Mouse (Mus musculus) Patski (cell line): ENCODE data around the gene Pagr1a. TPM values are rescaled to one million over a fixed set of nuclear protein-coding genes. Genes with fewer than 3 reads are reported as not detected.

ENCODE experiments used
- ATAC-seq: fragments of 100-300 bp; one replicate; pipeline ENCODE4 v1.8.0; 2021
- CTCF ChIA-PET: fragments of 350-600 bp; sonication (Branson Sonifier 250); formaldehyde crosslinking; loops from one replicate; lab custom pipeline; 2022; ENCODE audit warnings: inconsistent platforms; lab: Charles Lee
- POLR2A ChIA-PET: fragments of 350-600 bp; sonication (Branson Sonifier 250); formaldehyde crosslinking; loops from one replicate; lab custom pipeline; 2022; ENCODE audit warnings: antibody characterized with exemption, inconsistent platforms; lab: Charles Lee
- DNase-seq: peaks from one replicate; pipeline ENCODE4 v3.0.0-alpha.2; 2011; ENCODE audit warnings: low read depth, low spot score
- H3K27me3 ChIP-seq: fragments of 371-371 bp; one replicate; pipeline ENCODE4 v1.5.1; 2021
- CTCF ChIP-seq: fragments of 100-300 bp; IDR thresholded peaks from one replicate; pipeline ENCODE4 v1.5.1; 2021
- in situ Hi-C: fragments of 300-500 bp; cut with MboI; formaldehyde crosslinking; loops from 3 replicates; pipeline ENCODE4 v1.11.1; 2018; ENCODE audit warnings: low pct_unique_long_range_greater_than_20kb, mixed read lengths
- polyA plus RNA-seq: library from polyadenylated mRNA; unstranded; gene quantifications from one replicate; pipeline ENCODE4 v1.2.3, GENCODE M21; 2021

The Pagr1a gene
- polyA plus RNA-seq, 1 experiment from 2014 or later, result 17.5 TPM

DNA sequence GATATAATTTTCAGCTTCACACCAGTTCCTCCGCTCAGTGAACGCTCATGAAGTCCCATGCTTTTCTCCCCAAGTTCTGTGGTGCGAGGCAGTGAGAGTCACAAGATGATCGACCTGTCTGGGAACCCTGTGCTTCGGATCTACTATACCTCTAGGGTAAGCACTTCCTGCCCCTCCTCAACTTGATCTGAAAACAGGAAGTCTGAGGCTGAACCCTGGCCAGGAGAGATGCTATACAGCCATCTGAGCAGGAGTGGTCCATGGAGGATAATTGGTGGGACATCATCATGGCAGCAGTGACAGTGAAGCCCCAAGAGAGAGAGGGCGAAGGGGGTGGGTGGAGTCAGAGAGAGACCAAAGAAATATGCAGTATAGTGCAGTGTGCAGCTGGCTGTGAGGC is 38.3 kb downstream of the Pagr1a start:
- H3K27me3 ChIP-seq, result no peaks in the 10 kb centered on the region
- DNase-seq, result no peak
- ChIA-PET POLR2A (no interaction called here), CTCF (no interaction called here)
- no peak for TF ChIP-seq CTCF
- in situ Hi-C loops, result no loop called here
- ATAC-seq, result no peak

DNA sequence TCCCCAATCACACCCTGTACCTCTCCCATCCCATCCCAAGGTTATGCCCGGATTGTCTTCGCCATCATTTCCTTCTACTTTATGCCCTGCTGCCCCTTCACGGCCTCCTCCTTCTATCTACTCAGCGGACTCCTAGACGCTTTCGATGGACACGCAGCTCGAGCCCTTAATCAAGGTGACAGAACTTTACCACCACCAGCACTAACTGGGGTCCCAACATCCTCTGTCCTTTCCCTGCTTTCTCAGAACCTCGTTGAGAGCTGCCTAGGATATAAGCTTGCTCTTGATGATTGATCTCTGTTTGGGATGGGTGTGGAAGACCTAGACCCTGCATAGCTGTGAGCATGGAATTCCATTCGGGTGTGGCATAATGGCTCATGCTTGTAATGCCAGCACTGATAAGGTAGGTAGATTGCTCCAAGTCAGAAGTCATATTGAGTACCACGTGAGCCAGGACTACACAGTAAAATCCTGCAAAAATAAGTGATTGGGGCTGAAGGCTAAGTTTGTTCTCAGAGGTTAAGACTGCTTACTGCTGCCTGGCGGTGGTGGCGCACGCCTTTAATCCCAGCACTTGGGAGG is 40.2 kb downstream of the Pagr1a start:
- DNase-seq (no peak), ATAC-seq (no peak)
- POLR2A ChIA-PET, result interaction anchor here (0.8 to 1.4 kb wide), 3 partner anchors 15 to 40 kb away, joined by 3 to 4 read pairs (median 3); partner anchors contain the start of genes Pagr1a and Pagr1b
- CTCF ChIA-PET, result interaction anchor here (1.0 to 1.1 kb wide), 3 partner anchors 23 to 144 kb away, joined by 3 to 4 read pairs (median 3); no protein-coding TSS in a partner anchor
- in situ Hi-C loops, result no loop called here
- no peak for TF ChIP-seq CTCF
- H3K27me3 ChIP-seq, result no peaks in the 10 kb centered on the region

DNA sequence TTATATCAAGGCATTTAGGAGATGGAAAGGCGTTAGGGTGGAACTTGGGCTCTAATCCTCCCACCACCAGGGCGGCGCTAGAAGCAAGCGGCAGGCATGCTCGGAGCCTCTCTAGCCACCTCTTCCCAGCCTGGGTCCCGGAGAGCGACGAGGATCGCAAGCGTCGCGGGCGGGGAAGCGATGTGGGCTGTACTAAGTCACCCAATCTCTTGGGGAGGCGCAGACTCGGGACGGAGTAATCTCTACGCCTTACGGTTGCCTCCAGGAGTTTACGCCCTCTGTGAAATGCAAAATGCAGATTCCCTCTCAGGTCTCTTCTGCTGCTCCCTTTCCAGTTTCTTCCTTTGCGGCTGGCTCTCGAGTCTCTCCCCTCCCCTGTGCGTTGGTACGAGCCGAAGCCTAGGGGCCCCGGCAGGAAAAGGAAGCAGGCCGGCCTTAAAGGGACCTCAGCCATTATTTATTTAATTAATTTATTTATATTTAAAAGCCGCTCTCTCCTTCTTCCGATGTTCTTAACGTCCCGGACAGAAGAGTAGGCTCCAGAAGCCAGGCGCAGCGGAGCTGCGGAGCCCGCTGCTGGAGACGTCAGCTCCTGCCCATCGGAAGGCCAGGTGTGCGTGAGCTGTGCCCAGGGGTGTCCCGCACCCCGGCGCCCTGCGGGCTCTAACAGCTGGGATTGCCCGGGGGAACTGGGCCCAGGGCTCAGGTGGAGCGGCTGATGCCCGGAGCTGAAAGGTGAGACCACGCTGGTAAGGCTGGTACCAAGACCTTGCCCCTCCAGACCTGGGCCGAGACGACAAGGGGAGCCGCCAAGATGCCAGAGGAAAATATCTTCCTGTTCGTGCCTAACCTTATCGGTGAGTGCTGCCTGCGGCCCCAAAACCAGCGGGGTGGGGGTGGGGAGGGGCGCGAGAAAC is 40.9 kb downstream of the Pagr1a start, which contains the start of gene Cdiptos:
TSS of gene Cdiptos (minus strand) at position 149 of the 917 bp plus-strand sequence.
- in situ Hi-C loops, result no loop called here
- peak; percentile 73 for ATAC-seq
- ChIA-PET CTCF (interaction anchor here (1.0 to 1.1 kb wide), 3 partner anchors 23 to 144 kb away, joined by 3 to 4 read pairs (median 3); no protein-coding TSS in a partner anchor), POLR2A (interaction anchor here (0.8 to 1.4 kb wide), 3 partner anchors 16 to 41 kb away, joined by 3 to 4 read pairs (median 3); partner anchors contain the start of genes Pagr1a and Pagr1b)
- H3K27me3 ChIP-seq, result no peaks in the 10 kb centered on the region
- TF ChIP-seq CTCF, result peak; percentile 99
- DNase-seq, result peak; percentile 82

DNA sequence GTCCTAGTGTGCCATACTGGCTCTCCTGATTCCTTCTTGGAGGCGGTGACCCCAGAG is 41.4 kb downstream of the Pagr1a start, which contains the start of gene Cdipt:
TSS of gene Cdipt (plus strand) at position 22 of the 57 bp plus-strand sequence.
- H3K27me3 ChIP-seq, result no peaks in the 10 kb centered on the region
- TF ChIP-seq CTCF, result no peak
- CTCF ChIA-PET, result no interaction called here
- no peak for ATAC-seq
- in situ Hi-C loops, result no loop called here
- POLR2A ChIA-PET, result no interaction called here
- DNase-seq, result no peak

DNA sequence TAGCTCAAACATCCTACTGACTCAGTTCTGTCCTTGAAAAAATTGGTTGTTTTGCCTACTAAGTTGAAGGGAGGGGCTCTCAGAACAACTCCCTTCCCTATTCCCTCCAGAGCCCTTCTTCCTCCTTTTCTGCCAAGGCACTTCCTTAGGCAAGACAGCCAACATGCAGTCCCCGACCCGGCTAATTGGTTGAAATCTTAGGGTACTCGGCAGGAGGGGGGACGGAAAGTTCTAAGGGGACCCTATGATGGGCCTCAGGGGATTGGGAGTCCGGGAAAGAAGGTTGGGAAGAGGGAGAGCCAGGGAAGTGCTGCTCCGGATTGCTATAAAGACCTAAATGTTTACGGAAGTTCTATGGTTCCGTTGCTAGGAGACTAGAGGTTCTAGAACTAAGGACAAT is 41.7 kb downstream of the Pagr1a start:
- CTCF ChIA-PET, result no interaction called here
- in situ Hi-C loops, result no loop called here
- no peak for TF ChIP-seq CTCF
- DNase-seq, result no peak
- H3K27me3 ChIP-seq, result no peaks in the 10 kb centered on the region
- POLR2A ChIA-PET, result no interaction called here
- ATAC-seq, result no peak

DNA sequence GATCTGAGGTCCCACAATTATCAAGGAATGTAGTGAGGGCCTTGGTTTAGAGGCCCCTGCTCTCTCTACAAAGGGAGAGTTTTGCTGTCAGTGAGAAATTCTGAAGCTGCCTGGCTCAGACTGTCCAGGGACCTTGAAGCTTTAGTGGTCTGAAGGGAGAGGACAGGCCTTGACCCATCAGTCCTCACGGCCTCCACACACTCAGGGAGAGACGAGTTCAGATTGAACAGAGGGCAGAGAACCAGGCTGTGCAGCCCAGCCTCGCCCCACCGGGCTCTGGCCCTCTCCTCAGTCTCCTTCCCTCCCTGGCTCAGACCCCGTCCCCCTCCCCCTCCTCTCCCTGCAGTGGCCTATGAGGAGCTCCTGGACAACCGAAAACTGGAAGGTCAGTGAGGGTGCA is 49.8 kb downstream of the Pagr1a start:
- ChIA-PET CTCF (no interaction called here), POLR2A (no interaction called here)
- no peak for TF ChIP-seq CTCF
- in situ Hi-C loops, result loop anchor here (10.0 kb wide), 1 partner anchor 127 kb away; the partner anchor contains the start of gene AI467606
- no peaks in the 10 kb centered on the region for H3K27me3 ChIP-seq
- no peak for DNase-seq
- ATAC-seq, result no peak

DNA sequence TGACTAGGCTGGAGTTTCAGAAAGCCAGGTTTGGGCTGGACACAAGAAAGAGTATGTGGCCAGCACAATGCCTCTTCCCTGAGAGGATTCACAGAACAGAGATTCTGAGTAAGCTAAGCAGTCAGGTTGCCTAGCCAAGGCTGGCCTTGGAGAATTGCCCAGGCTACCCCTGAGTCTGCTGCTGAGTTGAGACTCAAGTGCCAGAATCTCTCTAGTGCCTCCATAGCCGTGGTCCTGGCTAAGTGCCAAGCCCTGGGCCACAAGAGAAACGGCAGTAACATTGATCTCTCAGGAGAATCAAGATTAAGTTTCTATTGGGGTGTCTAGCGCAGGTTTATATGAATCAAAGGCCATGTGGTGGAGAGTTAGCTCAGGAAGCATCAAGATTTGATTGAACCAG is 51.6 kb downstream of the Pagr1a start:
- no peak for ATAC-seq
- DNase-seq, result no peak
- CTCF ChIA-PET, result interaction anchor here (1.3 to 1.4 kb wide), 2 partner anchors 30 to 145 kb away, joined by 3 read pairs; no protein-coding TSS in a partner anchor
- POLR2A ChIA-PET, result interaction anchor here (0.7 kb wide), 2 partner anchors 63 to 189 kb away, joined by 3 to 7 read pairs; partner anchors contain the start of gene Ypel3
- in situ Hi-C loops, result loop anchor here (10.0 kb wide), 1 partner anchor 129 kb away; the partner anchor contains the start of gene AI467606
- TF ChIP-seq CTCF, result no peak
- no peaks in the 10 kb centered on the region for H3K27me3 ChIP-seq

Other genes with a start within 250 kb of the Pagr1a start
- gene Ypel3, start 240.4 kb downstream of the Pagr1a start, polyA plus RNA-seq, result 109 TPM
- 0.49 TPM for gene Tbx6, start 235.9 kb downstream of the Pagr1a start, polyA plus RNA-seq
- gene Ppp4c, start 224.9 kb downstream of the Pagr1a start, polyA plus RNA-seq, result 94.3 TPM
- gene Fam57b, start 219.7 kb downstream of the Pagr1a start, polyA plus RNA-seq, result 1.3 TPM
- not detected for gene 4930451I11Rik, start 185.7 kb downstream of the Pagr1a start, polyA plus RNA-seq
- not detected for gene Doc2a, start 169.9 kb downstream of the Pagr1a start, polyA plus RNA-seq
- gene Hirip3, start 155.4 kb downstream of the Pagr1a start, polyA plus RNA-seq, result 58.5 TPM
- gene Ino80e, start 155.0 kb downstream of the Pagr1a start, polyA plus RNA-seq, result 67.7 TPM
- 66.0 TPM for gene Taok2, start 132.6 kb downstream of the Pagr1a start, polyA plus RNA-seq
- gene Tmem219, start 94.4 kb downstream of the Pagr1a start, polyA plus RNA-seq, result 48.0 TPM
- 14.0 TPM for gene Kctd13, start 88.5 kb downstream of the Pagr1a start, polyA plus RNA-seq
- gene Asphd1, start 67.8 kb downstream of the Pagr1a start, polyA plus RNA-seq, result not detected
- 0.08 TPM for gene Sez6l2, start 66.8 kb downstream of the Pagr1a start, polyA plus RNA-seq
- 143 TPM for gene Cdipt, start 41.4 kb downstream of the Pagr1a start, polyA plus RNA-seq
- gene Cdiptos, start 41.3 kb downstream of the Pagr1a start, polyA plus RNA-seq, result 1.3 TPM
- gene Mvp, start 2.7 kb downstream of the Pagr1a start, polyA plus RNA-seq, result 104 TPM
- gene Pagr1b, start 868 bp downstream of the Pagr1a start, polyA plus RNA-seq, result 0.33 TPM
- gene Gm42742, start 3.7 kb upstream of the Pagr1a start, polyA plus RNA-seq, result 39.5 TPM
- 0.36 TPM for gene Prrt2, start 3.9 kb upstream of the Pagr1a start, polyA plus RNA-seq
- 139 TPM for gene Maz, start 9.7 kb upstream of the Pagr1a start, polyA plus RNA-seq
- 47.3 TPM for gene Kif22, start 25.1 kb upstream of the Pagr1a start, polyA plus RNA-seq
- not detected for gene Zg16, start 70.0 kb upstream of the Pagr1a start, polyA plus RNA-seq
- 0.71 TPM for gene AI467606, start 74.0 kb upstream of the Pagr1a start, polyA plus RNA-seq
- gene Qprt, start 104.9 kb upstream of the Pagr1a start, polyA plus RNA-seq, result not detected
- gene Spn, start 120.5 kb upstream of the Pagr1a start, polyA plus RNA-seq, result 0.21 TPM
- gene Cd2bp2, start 178.7 kb upstream of the Pagr1a start, polyA plus RNA-seq, result 66.6 TPM
- 51.7 TPM for gene Tbc1d10b, start 191.1 kb upstream of the Pagr1a start, polyA plus RNA-seq
- gene Mylpf, start 191.5 kb upstream of the Pagr1a start, polyA plus RNA-seq, result 6.9 TPM
- gene Zfp553, start 215.7 kb upstream of the Pagr1a start, polyA plus RNA-seq, result 17.7 TPM
- 2.1 TPM for gene Sept1, start 215.8 kb upstream of the Pagr1a start, polyA plus RNA-seq
- gene Zfp771, start 226.9 kb upstream of the Pagr1a start, polyA plus RNA-seq, result 45.1 TPM
- gene Dctpp1, start 243.4 kb upstream of the Pagr1a start, polyA plus RNA-seq, result 30.0 TPM